Mouse (Mus musculus) bone marrow macrophage, adult 2 months (primary cell): ENCODE measurements at regions not wholly inside any gene's neighbourhood (a gene's known extent, or its start where the extent isn't known, plus 50 kb on each side); places are given as distances from the start of the nearest gene placed in this dataset.

Experiments
- CTCF ChIP-seq: IDR thresholded peaks from 2 replicates; pipeline ENCODE4 v1.5.1; 2012; ENCODE audit warnings: low read depth, mild to moderate bottlenecking, low read length, moderate library complexity
- POLR2A ChIP-seq: IDR thresholded peaks from 2 replicates; pipeline ENCODE4 v1.6.1; 2012; ENCODE audit warnings: mild to moderate bottlenecking, low read depth, low read length, borderline replicate concordance

DNA sequence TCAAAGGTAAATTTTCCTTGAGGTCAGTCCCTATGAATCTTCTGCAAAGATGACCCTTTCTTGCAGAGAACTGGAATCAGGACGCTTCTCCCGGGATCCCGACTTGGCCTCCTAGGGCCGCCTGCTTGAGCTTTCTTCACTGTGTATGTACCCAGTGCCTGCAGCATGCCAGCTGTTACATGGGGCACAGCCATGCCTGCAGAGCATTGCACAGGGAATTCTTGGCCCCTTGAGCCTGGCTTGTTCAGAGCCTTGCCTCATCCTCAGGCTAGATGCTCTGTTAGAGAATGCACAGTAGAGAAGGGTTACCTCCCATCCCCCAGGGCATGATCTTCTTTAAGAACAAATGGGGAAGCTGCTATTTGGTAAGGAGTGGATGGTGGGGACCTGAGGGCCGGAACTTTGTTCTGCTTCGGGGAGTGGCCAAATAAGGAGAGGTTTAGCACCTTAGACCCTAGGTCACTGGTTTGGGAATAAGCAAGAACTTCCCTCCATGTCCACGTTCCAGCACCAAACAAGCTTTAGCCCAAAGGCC is 68.3 kb upstream of the Zc3h12a start:
- TF ChIP-seq POLR2A (no peak), CTCF (no peak)
